ENCODE assay signal across 11 mouse cellular contexts in the genomic region with DNA sequence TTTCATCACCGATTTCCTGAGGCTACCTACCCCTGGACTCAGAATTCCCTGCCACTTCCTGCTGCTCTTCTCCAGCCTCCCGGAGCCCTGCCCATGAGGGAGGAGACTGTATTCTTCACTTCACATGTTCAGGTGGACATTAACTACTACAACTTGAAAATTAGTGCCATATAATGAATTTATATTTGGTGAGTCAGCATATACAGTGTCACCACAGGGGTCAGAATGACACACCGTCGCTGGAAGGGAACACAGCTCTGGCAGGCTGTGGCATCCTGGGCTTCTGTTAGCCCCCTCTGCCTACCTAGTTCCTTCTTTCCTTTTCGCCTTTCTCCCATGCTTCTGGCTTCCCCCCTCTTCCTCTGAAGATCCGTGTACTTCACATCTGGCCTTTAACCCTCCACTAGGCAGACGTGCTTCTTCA. TPM values are rescaled to one million over a fixed set of nuclear protein-coding genes. Genes with fewer than 3 reads are reported as not detected.
A peak's percentile ranks its signal among the peaks of the same experiment; 100 is the strongest.
DNase-seq lines count a peak whose midpoint lies in the region; ATAC-seq and TF ChIP-seq lines count a peak whose summit lies in the region.
"Had no signal": no experiment of that assay in that cellular context is flagged by ENCODE, and none has a peak within 500 bp of the region (broad histone marks: within the 10 kb centered on the region; RNA-seq: fewer than 3 reads in every experiment).

No protein-coding gene starts in this region.

- no peak for TF ChIP-seq EP300 in MEL (IDR thresholded peaks at IDR 0.05; ENCODE audit: low read depth in 1 of 2, low read length in 2 of 2)

- no peak for TF ChIP-seq POLR2A in MEL (IDR thresholded peaks at IDR 0.05; ENCODE audit: control insufficient read depth in 1 of 2, insufficient read depth in 1 of 2, low read depth in 1 of 2, low read length in 2 of 2, poor library complexity in 1 of 2)

- H3K79me2 ChIP-seq in MEL (ENCODE audit: control insufficient read depth, insufficient read depth, low read length, poor library complexity) (no peaks in the 10 kb centered on the region; the same call in 1 of the 2 replicates), macrophage (ENCODE audit: inconsistent target) (peaks cover 92% of the 10 kb centered on the region)

- WGBS in kidney, embryonic 14.5 days = 60% methylated on average over 7 of the region's 7 CpGs
- 23% methylated on average over 7 of the region's 7 CpGs for WGBS in macrophage (ENCODE audit: missing documents)

- H3K4me3 ChIP-seq in kidney, embryonic 14.5 days (ENCODE audit: low read length) = no peak overlapping the region
- H3K4me3 ChIP-seq in MEL (ENCODE audit: control insufficient read depth in 1 of 2, insufficient read depth in 1 of 2, low read depth in 2 of 2, low read length in 2 of 2) (peak overlapping the region; percentile 55 to 58), macrophage (ENCODE audit: inconsistent target) (no peak overlapping the region)

- TF ChIP-seq RAD21 in MEL (IDR thresholded peaks at IDR 0.05; ENCODE audit: low read depth, low read length) = no peak

- H3K27me3 ChIP-seq in kidney, embryonic 14.5 days (ENCODE audit: control insufficient read depth, insufficient read depth, low read length) = no peaks in the 10 kb centered on the region
- H3K27me3 ChIP-seq in MEL (ENCODE audit: control insufficient read depth in 1 of 2, insufficient read depth in 2 of 2, low read length in 2 of 2) = no peaks in the 10 kb centered on the region

- H3K27ac ChIP-seq in kidney, embryonic 14.5 days (ENCODE audit: low read depth, low read length) = peak overlapping the region; percentile 20; the same call in 1 of the 2 replicates
- H3K27ac ChIP-seq in MEL (ENCODE audit: control insufficient read depth, low read depth, low read length) (peak overlapping the region; percentile 72), macrophage (peak overlapping the region; percentile 17; the same call in 1 of the 2 replicates)

- peaks cover 17% of the 10 kb centered on the region for H3K4me1 ChIP-seq in kidney, embryonic 14.5 days (ENCODE audit: control insufficient read depth, insufficient read depth, low read length)
- peaks cover 3 to 14% of the 10 kb centered on the region in 2 experiments; a peak in 3 of 4 replicates for H3K4me1 ChIP-seq in MEL (ENCODE audit: control insufficient read depth in 1 of 2, insufficient read depth in 2 of 2, low read length in 2 of 2)

- no peak overlapping the region for H3K9ac ChIP-seq in kidney, embryonic 14.5 days (ENCODE audit: low read depth, low read length)
- H3K9ac ChIP-seq in MEL (ENCODE audit: control insufficient read depth, low read depth, low read length, poor library complexity, severe bottlenecking) = peak overlapping the region; percentile 66
- H3K9ac ChIP-seq: lung, embryonic 14.5 days had no signal

- DNase-seq in kidney, adult 18-20 months = no peak
- DNase-seq in 416B (ENCODE audit: low read depth) (peak; percentile 39), MEL (ENCODE audit: low read depth, low spot score) (peak; percentile 35)
- no peak for DNase-seq in right cerebral cortex, postnatal 36 days (ENCODE audit: low spot score in 2 of 2)
- no peak for DNase-seq in left cerebral cortex, postnatal 10 days (ENCODE audit: extremely low spot score in 1 of 2, low spot score in 2 of 2)
- DNase-seq: heart, postnatal 10 days; right cerebral cortex, postnatal 4 days had no signal

- ATAC-seq in kidney, embryonic 14.5 days (ENCODE audit: low FRiP score, low TSS enrichment) = no peak

- no peak for TF ChIP-seq CTCF in MEL (IDR thresholded peaks at IDR 0.05 in 2 of 3, conservative IDR thresholded peaks at IDR 0.05 in 1 of 3; ENCODE audit: control insufficient read depth in 1 of 3, insufficient read depth in 1 of 3, low read depth in 2 of 3, low read length in 3 of 3, poor library complexity in 1 of 3, severe bottlenecking in 1 of 3)

- H3K4me2 ChIP-seq in kidney, embryonic 14.5 days (replicated peaks; ENCODE audit: low read depth, low read length) = peak overlapping the region; percentile 9; the same call in 1 of the 2 replicates
- H3K4me2 ChIP-seq: lung, embryonic 14.5 days had no signal

- H3K9me3 ChIP-seq in kidney, embryonic 14.5 days (ENCODE audit: control insufficient read depth, low read length) = no peaks in the 10 kb centered on the region
- no peaks in the 10 kb centered on the region for H3K9me3 ChIP-seq in MEL (replicated peaks; ENCODE audit: insufficient read depth, low read length)

- no peaks in the 10 kb centered on the region for H3K36me3 ChIP-seq in kidney, embryonic 14.5 days (ENCODE audit: control insufficient read depth, insufficient read depth, low read length)
- H3K36me3 ChIP-seq in MEL (ENCODE audit: control insufficient read depth in 1 of 2, insufficient read depth in 2 of 2, low read length in 2 of 2) (peaks cover 0 to 6% of the 10 kb centered on the region in 2 experiments; a peak in 2 of 4 replicates), macrophage (ENCODE audit: inconsistent target) (no peaks in the 10 kb centered on the region)
- H3K36me3 ChIP-seq: G1E had no signal

- intact Hi-C loops in left cerebral cortex, postnatal 10 days (cut with DNase I) = no loop called here

TF ChIP-seq in MEL, 35 proteins besides CTCF, POLR2A, EP300 and RAD21:
- TF ChIP-seq TCF12 (IDR thresholded peaks at IDR 0.05; ENCODE audit: low read depth, low read length) = no peak
- 0 out of 2 replicates have a peak, but pooled peaks have one; percentile 16 for TF ChIP-seq NELFE (IDR thresholded peaks at IDR 0.05; ENCODE audit: low read depth, low read length)
- peak; percentile 58; the same call in 1 of the 2 replicates for TF ChIP-seq MAFK (IDR thresholded peaks at IDR 0.05; ENCODE audit: borderline replicate concordance, low read depth, low read length)

RNA-seq across cellular contexts. Expression of a gene that starts 50.5 kb away (rescaled TPM):
- polyA plus RNA-seq in kidney, embryonic 14.5 days (2014; fragmentation: Nextera tagmentation; extraction: Ambion mirVana) = 38.1 and 38.4 TPM in 2 replicates
- total RNA-seq in MEL (2012; rRNA removed) = 66.8 and 77.2 TPM in 2 replicates
- polyA plus RNA-seq in MEL (2012; ENCODE audit: insufficient read depth in 1 of 2, insufficient read length in 2 of 2, low read depth in 1 of 2, low replicate concordance in 2 of 2, missing spikeins in 1 of 2) = 100 to 1,000 TPM in 1 of 2 experiments, not detected in 1; 106 TPM
- 100 to 1,000 TPM in 3 of 26 experiments, 10 to 100 TPM in 23; 39.9 to 175 (median 59.8) TPM for total RNA-seq in macrophage (2018; cell fraction: chromatin; rRNA removed)
- total RNA-seq in macrophage (2018; cell fraction: cytosol; rRNA removed) = 10 to 100 TPM; 23.8 to 58.7 (median 33.8) TPM
- total RNA-seq in macrophage (2018; cell fraction: nucleus; rRNA removed) = 100 to 1,000 TPM in 4 of 26 experiments, 10 to 100 TPM in 22; 33.9 to 122 (median 51.6) TPM
- 27.6 to 37.3 TPM (median 33.9 TPM) in 3 replicates for polyA plus RNA-seq in macrophage (2018)
- 10 to 100 TPM; 38.7 to 43.6 TPM for total RNA-seq in left cerebral cortex, postnatal 10 days (2021)

Comparison
In these comparisons a context has a peak if more than half of its experiments do, and no peak if none do; other contexts are left out.
1. H3K27ac ChIP-seq: peak in every context shown above with its lines; median percentile 72 in MEL; 20 in kidney, embryonic 14.5 days; 17 in macrophage.
2. H3K4me3 ChIP-seq: peak in MEL (2 of 2); none in kidney, embryonic 14.5 days (single experiment) and macrophage (single experiment).
3. DNase-seq: peak in 416B (single experiment) and MEL (single experiment); none in kidney, adult 18-20 months (single experiment), right cerebral cortex, postnatal 36 days (0 of 2) and left cerebral cortex, postnatal 10 days (0 of 2).